Mouse (Mus musculus): Measurements from ENCODE around the gene Acp5. TPM values are rescaled to one million over a fixed set of nuclear protein-coding genes. Genes with fewer than 3 reads are reported as not detected.

Gene Acp5
- polyA plus RNA-seq, 1 experiment from 2014 or later: 221 TPM

DNA sequence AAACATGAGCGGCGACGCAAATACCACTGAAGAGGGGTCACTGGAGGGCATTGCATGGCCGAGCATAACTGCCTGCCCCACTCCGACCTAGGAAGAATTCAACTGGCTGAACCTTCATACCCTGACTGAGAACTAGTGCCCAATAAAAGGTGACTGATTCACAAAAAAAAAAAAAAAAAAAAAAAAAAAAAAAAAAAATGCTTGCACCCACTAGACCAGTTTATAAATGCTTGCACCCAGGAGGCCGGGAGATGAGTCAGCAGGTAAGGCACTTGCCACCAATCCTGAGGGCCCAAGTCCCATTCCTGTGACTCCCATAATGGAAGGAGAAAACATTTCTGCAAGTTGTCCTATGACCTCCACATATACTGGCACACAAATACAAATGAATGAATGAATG is 42.8 kb downstream of the Acp5 start:
- no peak for ATAC-seq (ENCODE audit: insufficient read depth)
- Histone ChIP-seq H3K4me1 (replicated peaks) (peaks cover 8% of the 10 kb centered on the region), H3K4me2 (no peak overlapping the region), H3K36me3 (replicated peaks) (no peaks in the 10 kb centered on the region), H3K27ac (replicated peaks) (no peak overlapping the region), H3K9ac (no peak overlapping the region), H3K9me3 (replicated peaks) (no peaks in the 10 kb centered on the region), H3K4me3 (replicated peaks) (no peak overlapping the region), H3K27me3 (peaks cover 41% of the 10 kb centered on the region)
- 80% methylated on average over 6 of the region's 6 CpGs for WGBS (ENCODE audit: insufficient replicate concordance)

DNA sequence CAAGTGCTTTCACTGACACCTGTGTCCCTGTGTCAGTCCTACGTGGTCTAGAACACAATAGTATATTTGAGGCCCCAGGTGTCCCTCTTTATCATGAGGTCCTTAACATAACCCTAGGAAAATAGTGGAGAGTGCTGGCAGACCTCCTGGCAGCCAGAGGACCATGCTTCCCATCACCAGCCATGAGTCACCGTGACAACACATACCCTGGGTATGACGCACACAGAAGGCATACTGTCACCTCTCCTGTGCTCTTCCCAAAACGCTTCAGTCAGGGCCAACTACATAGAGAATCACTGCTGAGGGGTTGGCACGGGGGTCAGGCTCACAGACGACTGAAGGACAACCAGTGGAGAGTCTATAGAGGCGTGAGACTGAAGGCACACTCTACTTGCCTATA is 45.5 kb downstream of the Acp5 start:
- no peaks in the 10 kb centered on the region for H3K9me3 ChIP-seq (replicated peaks)
- H3K4me2 ChIP-seq: no peak overlapping the region
- peaks cover 9% of the 10 kb centered on the region for H3K4me1 ChIP-seq (replicated peaks)
- WGBS (ENCODE audit: insufficient replicate concordance): 76% methylated on average over 7 of the region's 7 CpGs
- ATAC-seq (ENCODE audit: insufficient read depth): no peak
- no peak overlapping the region for H3K9ac ChIP-seq
- no peak overlapping the region for H3K4me3 ChIP-seq (replicated peaks)
- H3K27ac ChIP-seq (replicated peaks): no peak overlapping the region
- peaks cover 17% of the 10 kb centered on the region for H3K27me3 ChIP-seq
- no peaks in the 10 kb centered on the region for H3K36me3 ChIP-seq (replicated peaks)

DNA sequence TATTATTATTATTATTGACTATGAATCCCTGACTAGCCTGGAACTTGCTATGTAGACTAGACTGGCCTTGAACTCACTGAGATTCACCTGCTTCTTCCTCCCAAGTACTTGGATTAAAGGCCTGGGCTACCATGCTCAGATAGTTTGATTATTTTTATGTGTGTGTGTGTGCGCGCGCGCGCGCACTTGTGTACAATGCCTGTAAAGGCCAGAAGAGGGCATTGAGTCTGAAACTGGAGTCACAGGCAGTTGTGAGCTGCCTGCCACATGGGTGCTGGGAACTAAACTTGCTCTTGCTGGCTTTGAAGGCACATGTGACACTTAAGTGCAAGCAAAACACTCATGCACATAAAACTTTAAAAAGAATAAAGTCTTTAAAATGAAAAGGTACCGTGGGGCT is 46.2 kb downstream of the Acp5 start:
- Histone ChIP-seq H3K36me3 (replicated peaks) (no peaks in the 10 kb centered on the region), H3K9ac (no peak overlapping the region), H3K27ac (replicated peaks) (no peak overlapping the region), H3K4me2 (no peak overlapping the region), H3K9me3 (replicated peaks) (no peaks in the 10 kb centered on the region), H3K4me1 (replicated peaks) (peaks cover 16% of the 10 kb centered on the region), H3K27me3 (peaks cover 10% of the 10 kb centered on the region), H3K4me3 (replicated peaks) (no peak overlapping the region)
- no peak for ATAC-seq (ENCODE audit: insufficient read depth)
- 94% methylated on average over 7 of the region's 7 CpGs for WGBS (ENCODE audit: insufficient replicate concordance)

DNA sequence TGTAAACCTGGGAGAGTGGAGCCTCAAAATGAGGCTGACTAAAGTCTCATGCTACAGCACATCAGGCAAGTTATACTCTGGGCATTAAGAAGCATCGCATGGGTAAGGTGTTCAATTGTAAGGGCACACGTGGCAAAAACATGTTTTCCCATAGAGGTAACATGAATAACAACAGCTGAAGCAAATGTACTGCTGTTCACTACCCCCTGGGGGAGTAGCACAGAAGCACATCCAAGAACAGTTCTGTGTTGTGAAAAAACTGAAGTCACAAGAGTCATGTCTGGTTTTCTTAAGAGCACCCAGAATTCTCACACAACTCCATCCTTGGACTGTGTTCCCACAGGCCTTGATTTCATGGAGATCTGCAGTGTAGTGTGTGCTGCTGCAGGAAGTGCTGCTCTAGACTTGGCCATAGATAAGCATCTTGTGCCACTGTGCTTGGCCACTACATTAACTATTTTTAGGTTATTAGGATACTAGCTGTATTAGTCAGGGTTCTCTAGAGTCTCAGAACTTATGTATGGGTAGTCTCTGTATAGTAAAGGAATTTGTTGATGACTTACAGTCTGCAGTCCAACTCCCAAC is 48.4 kb downstream of the Acp5 start:
- no peak overlapping the region for H3K27ac ChIP-seq (replicated peaks)
- no peak overlapping the region for H3K9ac ChIP-seq
- no peak for ATAC-seq (ENCODE audit: insufficient read depth)
- 48% methylated on average over 2 of the region's 2 CpGs for WGBS (ENCODE audit: insufficient replicate concordance)
- H3K27me3 ChIP-seq: no peaks in the 10 kb centered on the region
- peaks cover 27% of the 10 kb centered on the region for H3K4me1 ChIP-seq (replicated peaks)
- H3K36me3 ChIP-seq (replicated peaks): 0 out of 2 replicates have a peak, but pooled peaks cover 3% of the 10 kb centered on the region
- no peaks in the 10 kb centered on the region for H3K9me3 ChIP-seq (replicated peaks)
- H3K4me2 ChIP-seq: no peak overlapping the region
- H3K4me3 ChIP-seq (replicated peaks): no peak overlapping the region

DNA sequence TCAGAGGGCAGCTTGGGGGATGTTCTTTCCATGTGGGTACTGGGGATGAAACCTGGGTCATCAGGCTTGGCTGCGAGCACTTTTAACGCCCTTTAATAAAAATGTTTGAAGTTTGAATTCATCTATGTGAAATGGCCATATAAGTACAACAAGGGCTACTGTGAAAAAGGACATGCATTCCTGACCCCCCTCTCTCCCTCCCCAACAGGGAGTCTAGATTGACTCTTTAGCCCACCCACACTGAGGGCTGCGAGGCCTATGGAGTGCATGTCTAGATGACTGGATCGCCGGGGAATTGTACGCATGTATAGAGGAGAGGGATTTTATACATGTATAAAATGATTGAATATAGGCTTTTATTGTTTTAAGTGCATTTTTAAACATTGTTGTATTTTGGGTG is 49.5 kb downstream of the Acp5 start:
- H3K4me1 ChIP-seq (replicated peaks): peaks cover 27% of the 10 kb centered on the region
- peak overlapping the region; percentile 77; the same call in 1 of the 2 replicates for H3K27ac ChIP-seq (replicated peaks)
- H3K9ac ChIP-seq: peak overlapping the region; percentile 86
- peak overlapping the region; percentile 72 for H3K4me2 ChIP-seq
- H3K9me3 ChIP-seq (replicated peaks): no peaks in the 10 kb centered on the region
- ATAC-seq (ENCODE audit: insufficient read depth): no peak
- peak overlapping the region; percentile 92 for H3K4me3 ChIP-seq (replicated peaks)
- no peaks in the 10 kb centered on the region for H3K27me3 ChIP-seq
- WGBS (ENCODE audit: insufficient replicate concordance): 83% methylated on average over 6 of the region's 6 CpGs
- H3K36me3 ChIP-seq (replicated peaks): 0 out of 2 replicates have a peak, but pooled peaks cover 3% of the 10 kb centered on the region

DNA sequence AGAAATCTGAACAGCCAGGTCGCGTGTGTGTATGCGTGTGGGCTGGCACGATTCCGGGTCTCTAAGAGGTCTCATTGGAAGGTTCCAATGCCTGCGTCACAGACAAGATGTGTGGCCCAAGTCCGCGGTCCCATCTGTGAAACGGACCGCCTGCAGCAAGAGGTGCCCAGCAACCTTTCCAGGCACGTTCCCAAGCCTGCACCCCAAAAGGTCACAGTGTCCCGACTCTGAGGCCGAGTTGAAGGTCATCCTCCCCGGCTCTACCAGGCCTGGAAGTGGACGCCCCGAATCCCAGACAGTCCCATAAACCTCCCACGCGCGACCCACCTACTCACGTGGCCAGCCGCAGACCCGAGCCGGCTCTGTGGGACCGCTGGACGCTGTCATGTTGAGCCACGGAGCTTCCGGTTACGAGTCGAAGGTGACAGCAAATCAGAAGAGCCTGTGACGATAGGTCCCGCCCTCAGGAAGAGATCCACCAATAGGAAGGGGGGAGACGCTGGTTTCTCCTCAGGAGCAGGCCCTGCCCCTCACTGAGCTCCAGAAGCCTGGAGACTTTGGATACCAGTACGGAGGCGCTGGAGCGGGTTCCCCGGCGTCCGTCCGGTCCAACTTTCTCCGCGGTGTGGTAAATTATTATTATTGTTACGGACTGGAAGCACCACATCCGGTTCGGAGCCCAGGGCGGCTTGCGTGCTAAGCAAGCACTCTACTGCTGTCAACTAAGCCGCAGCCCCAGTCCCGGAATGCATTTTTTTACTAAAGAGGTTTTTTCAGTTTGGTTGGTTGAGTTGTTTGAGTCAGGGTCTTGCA is 50.3 kb downstream of the Acp5 start, which contains the start of gene Ecsit:
Gene Ecsit (minus strand): TSS at position 417 of the 813 bp plus-strand sequence.
- Histone ChIP-seq H3K4me2 (peak within 1 kb of the TSS; percentile 72), H3K27ac (replicated peaks) (peak within 1 kb of the TSS; percentile 77), H3K9ac (peak within 1 kb of the TSS; percentile 86), H3K9me3 (replicated peaks) (no peaks in the 10 kb centered on the region), H3K27me3 (no peaks in the 10 kb centered on the region), H3K4me1 (replicated peaks) (peaks cover 27% of the 10 kb centered on the region), H3K4me3 (replicated peaks) (peak within 1 kb of the TSS; percentile 92), H3K36me3 (replicated peaks) (0 out of 2 replicates have a peak, but pooled peaks cover 3% of the 10 kb centered on the region)
- ATAC-seq (ENCODE audit: insufficient read depth): peak; percentile 99
- under 1% methylated on average over 48 of the region's 48 CpGs for WGBS (ENCODE audit: insufficient replicate concordance)

DNA sequence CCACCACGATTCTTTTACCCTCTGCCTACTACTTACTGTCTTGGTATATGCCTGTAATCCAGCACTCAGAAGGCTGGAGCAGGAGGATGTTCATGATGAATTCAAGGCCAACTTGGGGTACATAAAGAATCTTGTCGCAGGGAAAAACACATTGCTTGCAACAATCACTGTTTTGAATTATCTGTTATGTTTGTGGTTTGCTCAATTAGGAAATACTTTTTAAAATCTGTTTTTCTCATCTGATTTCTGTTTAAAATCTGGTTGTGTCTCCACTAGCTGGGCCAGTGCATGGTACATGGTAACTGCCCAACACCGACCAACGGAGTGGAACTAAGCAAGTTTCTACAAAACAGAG is 50.9 kb downstream of the Acp5 start:
- no peaks in the 10 kb centered on the region for H3K27me3 ChIP-seq
- peak overlapping the region; percentile 69 for H3K27ac ChIP-seq (replicated peaks)
- H3K4me2 ChIP-seq: peak overlapping the region; percentile 72
- H3K36me3 ChIP-seq (replicated peaks): 0 out of 2 replicates have a peak, but pooled peaks cover 3% of the 10 kb centered on the region
- H3K9me3 ChIP-seq (replicated peaks): no peaks in the 10 kb centered on the region
- H3K4me1 ChIP-seq (replicated peaks): peaks cover 27% of the 10 kb centered on the region
- H3K9ac ChIP-seq: peak overlapping the region; percentile 86
- ATAC-seq (ENCODE audit: insufficient read depth): no peak
- peak overlapping the region; percentile 92 for H3K4me3 ChIP-seq (replicated peaks)
- 17% methylated on average over 4 of the region's 4 CpGs for WGBS (ENCODE audit: insufficient replicate concordance)

Small RNA genes lying within 50 kb of the gene (microRNA-seq; reads per million reads assigned to microRNA genes)
- gene Mir7084: not detected

Other genes with a start within 250 kb of the Acp5 start
- 12.0 and 13.1 TPM in 2 replicates for gene Rab3d, start 217.5 kb downstream of the Acp5 start, polyA plus RNA-seq (2015; fragmentation: Nextera tagmentation; extraction: Ambion mirVana)
- gene Ccdc159, start 208.2 kb downstream of the Acp5 start, polyA plus RNA-seq (2015; fragmentation: Nextera tagmentation; extraction: Ambion mirVana): 0.99 and 1.5 TPM in 2 replicates
- gene Tmem205, start 208.2 kb downstream of the Acp5 start, polyA plus RNA-seq (2015; fragmentation: Nextera tagmentation; extraction: Ambion mirVana): 137 and 160 TPM in 2 replicates
- gene Plppr2, start 198.7 kb downstream of the Acp5 start, polyA plus RNA-seq (2015; fragmentation: Nextera tagmentation; extraction: Ambion mirVana): 1.2 and 1.5 TPM in 2 replicates
- gene Swsap1, start 180.0 kb downstream of the Acp5 start, polyA plus RNA-seq (2015; fragmentation: Nextera tagmentation; extraction: Ambion mirVana): 2.2 and 2.5 TPM in 2 replicates
- 124 and 142 TPM in 2 replicates for gene Epor, start 172.2 kb downstream of the Acp5 start, polyA plus RNA-seq (2015; fragmentation: Nextera tagmentation; extraction: Ambion mirVana)
- 0.10 and 0.13 TPM in 2 replicates for gene Rgl3, start 146.3 kb downstream of the Acp5 start, polyA plus RNA-seq (2015; fragmentation: Nextera tagmentation; extraction: Ambion mirVana)
- not detected in 2 replicates for gene Ccdc151, start 133.1 kb downstream of the Acp5 start, polyA plus RNA-seq (2015; fragmentation: Nextera tagmentation; extraction: Ambion mirVana)
- gene Prkcsh, start 132.9 kb downstream of the Acp5 start, polyA plus RNA-seq (2015; fragmentation: Nextera tagmentation; extraction: Ambion mirVana): 50.6 and 57.5 TPM in 2 replicates
- gene Elavl3, start 83.7 kb downstream of the Acp5 start, polyA plus RNA-seq (2015; fragmentation: Nextera tagmentation; extraction: Ambion mirVana): 0.02 and 0.05 TPM in 2 replicates
- not detected in 2 replicates for gene Gm49318, start 64.5 kb downstream of the Acp5 start, polyA plus RNA-seq (2015; fragmentation: Nextera tagmentation; extraction: Ambion mirVana)
- gene Zfp653, start 64.3 kb downstream of the Acp5 start, polyA plus RNA-seq (2015; fragmentation: Nextera tagmentation; extraction: Ambion mirVana): 4.9 and 6.6 TPM in 2 replicates
- 21.9 and 26.2 TPM in 2 replicates for gene Ecsit, start 50.3 kb downstream of the Acp5 start, polyA plus RNA-seq (2015; fragmentation: Nextera tagmentation; extraction: Ambion mirVana)
- gene Cnn1, start 36.5 kb downstream of the Acp5 start, polyA plus RNA-seq (2015; fragmentation: Nextera tagmentation; extraction: Ambion mirVana): 0.96 and 1.4 TPM in 2 replicates
- gene Elof1, start 18.5 kb downstream of the Acp5 start, polyA plus RNA-seq (2015; fragmentation: Nextera tagmentation; extraction: Ambion mirVana): 88.8 and 89.4 TPM in 2 replicates
- 29.4 and 35.6 TPM in 2 replicates for gene Pigyl, start 21.1 kb upstream of the Acp5 start, polyA plus RNA-seq (2015; fragmentation: Nextera tagmentation; extraction: Ambion mirVana)
- gene Zfp872, start 52.4 kb upstream of the Acp5 start, polyA plus RNA-seq (2015; fragmentation: Nextera tagmentation; extraction: Ambion mirVana): 0.02 and 0.03 TPM in 2 replicates
- gene Zfp809, start 90.0 kb upstream of the Acp5 start, polyA plus RNA-seq (2015; fragmentation: Nextera tagmentation; extraction: Ambion mirVana): 6.8 and 7.4 TPM in 2 replicates
- gene Zfp599, start 124.2 kb upstream of the Acp5 start, polyA plus RNA-seq (2015; fragmentation: Nextera tagmentation; extraction: Ambion mirVana): 1.2 and 1.4 TPM in 2 replicates
- gene Zfp810, start 171.9 kb upstream of the Acp5 start, polyA plus RNA-seq (2015; fragmentation: Nextera tagmentation; extraction: Ambion mirVana): 2.5 and 2.7 TPM in 2 replicates

Data from liver, embryonic 15.5 days (tissue).